Mouse (Mus musculus) midbrain, embryonic 13.5 days (tissue): ENCODE measurements around the gene Pqbp1. TPM values are rescaled to one million over a fixed set of nuclear protein-coding genes. Genes with fewer than 3 reads are reported as not detected.
"Not testable (repeated sequence)": the region's sequence is repeated elsewhere in the genome, so short reads cannot be mapped to it uniquely, and the experiment has no call there.

Experiments
- ATAC-seq: fragments of 200-750 bp; cut with Nextera tagmentation; 2 replicates; pipeline ENCODE4 v1.8.0; 2017; ENCODE audit warnings: mild to moderate bottlenecking, moderate TSS enrichment, moderate library complexity
- H3K27ac ChIP-seq: fragments of 300-500 bp; sonication (generic); 2 replicates; pipeline ENCODE4 v1.5.1; 2015; ENCODE audit warnings: inconsistent platforms, mild to moderate bottlenecking, moderate library complexity
- H3K27me3 ChIP-seq: fragments of 300-500 bp; sonication (generic); 2 replicates; pipeline ENCODE4 v1.6.1; 2015; ENCODE audit warnings: mild to moderate bottlenecking, inconsistent platforms
- H3K36me3 ChIP-seq: fragments of 300-500 bp; sonication (generic); 2 replicates; pipeline ENCODE4 v1.6.1; 2015; ENCODE audit warnings: mild to moderate bottlenecking, inconsistent platforms
- H3K4me1 ChIP-seq: fragments of 300-500 bp; sonication (generic); replicated peaks from 2 replicates; pipeline ENCODE4 v1.6.1; 2015; ENCODE audit warnings: inconsistent platforms
- H3K4me2 ChIP-seq: fragments of 300-500 bp; sonication (generic); replicated peaks from 2 replicates; pipeline ENCODE4 v1.6.1; 2015; ENCODE audit warnings: moderate library complexity, mild to moderate bottlenecking, inconsistent platforms
- H3K4me3 ChIP-seq: fragments of 300-500 bp; sonication (generic); replicated peaks from 2 replicates; pipeline ENCODE4 v1.5.1; 2015; ENCODE audit warnings: mild to moderate bottlenecking, inconsistent platforms
- H3K9ac ChIP-seq: fragments of 300-500 bp; sonication (generic); replicated peaks from 2 replicates; pipeline ENCODE4 v1.6.1; 2015; ENCODE audit warnings: mild to moderate bottlenecking, inconsistent platforms
- H3K9me3 ChIP-seq: fragments of 300-500 bp; sonication (generic); 2 replicates; pipeline ENCODE4 v1.6.1; 2016; ENCODE audit warnings: mild to moderate bottlenecking, inconsistent platforms
- WGBS: fragments of 180-500 bp; shearing (Covaris S2); methylation state at CpG from one replicate; pipeline ENCODE4 v1.1.7; 2015; 5-methylcytosine and 5-hydroxymethylcytosine counted together
- polyA plus RNA-seq: library from polyadenylated mRNA; unstranded; fragments of >200 nt; fragmentation: Nextera tagmentation; extraction: Ambion mirVana; gene quantifications from 2 replicates; pipeline ENCODE4 v1.2.1, GENCODE M21; 2015

The Pqbp1 gene
- polyA plus RNA-seq, 1 experiment from 2014 or later = 216 TPM

DNA sequence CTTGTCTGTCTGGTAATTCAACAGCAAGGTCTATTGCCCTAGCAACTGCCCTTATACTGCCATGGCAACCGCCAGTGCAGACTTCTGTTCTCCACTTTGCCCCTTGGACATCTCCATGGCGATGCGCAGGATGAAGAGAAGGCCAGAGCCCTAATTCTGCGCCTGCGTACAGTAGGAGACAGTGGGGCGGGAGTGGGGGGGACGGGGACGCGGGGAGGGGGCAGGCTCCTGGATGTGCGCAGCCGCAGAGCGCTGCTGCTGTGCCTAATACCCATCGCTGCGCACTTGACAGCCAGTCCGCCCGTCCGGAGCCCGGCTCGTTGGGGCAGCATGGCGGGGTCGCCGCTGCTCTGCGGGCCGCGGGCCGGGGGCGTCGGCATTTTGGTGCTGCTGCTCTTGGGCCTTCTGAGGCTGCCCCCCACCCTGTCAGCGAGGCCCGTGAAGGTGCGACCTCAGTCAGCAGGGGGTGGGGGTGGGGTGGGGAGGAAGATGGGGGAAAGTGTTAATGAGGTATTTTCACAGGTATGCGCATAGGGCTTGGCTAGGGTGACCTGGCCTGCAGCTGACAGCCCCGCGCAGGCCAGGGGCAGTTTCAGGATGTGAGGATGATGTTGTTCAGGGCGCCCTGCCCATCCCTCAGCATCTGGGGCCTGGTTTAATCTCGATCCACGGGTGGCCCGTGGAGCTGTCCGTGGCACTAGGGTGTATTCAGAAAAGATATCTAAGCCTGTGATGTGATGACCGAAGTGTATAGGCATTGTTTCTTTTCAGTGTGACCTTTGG is 20.7 kb upstream of the Pqbp1 start, which contains the start of gene Pcsk1n:
Gene Pcsk1n, plus strand, starts transcription at position 222 of the 783 bp plus-strand sequence.
- H3K9me3 ChIP-seq = peaks cover 4% of the 10 kb centered on the region; the same call in 1 of the 2 replicates
- peak within 1 kb of the TSS; percentile 68 for H3K4me2 ChIP-seq
- WGBS = 24% methylated on average over 24 of the region's 40 CpGs
- H3K27me3 ChIP-seq = peaks cover 11% of the 10 kb centered on the region; the same call in 1 of the 2 replicates
- peak within 1 kb of the TSS; percentile 72 for H3K9ac ChIP-seq
- peak within 1 kb of the TSS; percentile 86 for H3K27ac ChIP-seq
- H3K4me3 ChIP-seq = peak within 1 kb of the TSS; percentile 48
- ATAC-seq = peak; percentile 91
- H3K36me3 ChIP-seq = peaks cover 11% of the 10 kb centered on the region; the same call in 1 of the 2 replicates
- H3K4me1 ChIP-seq = peaks cover 20% of the 10 kb centered on the region

DNA sequence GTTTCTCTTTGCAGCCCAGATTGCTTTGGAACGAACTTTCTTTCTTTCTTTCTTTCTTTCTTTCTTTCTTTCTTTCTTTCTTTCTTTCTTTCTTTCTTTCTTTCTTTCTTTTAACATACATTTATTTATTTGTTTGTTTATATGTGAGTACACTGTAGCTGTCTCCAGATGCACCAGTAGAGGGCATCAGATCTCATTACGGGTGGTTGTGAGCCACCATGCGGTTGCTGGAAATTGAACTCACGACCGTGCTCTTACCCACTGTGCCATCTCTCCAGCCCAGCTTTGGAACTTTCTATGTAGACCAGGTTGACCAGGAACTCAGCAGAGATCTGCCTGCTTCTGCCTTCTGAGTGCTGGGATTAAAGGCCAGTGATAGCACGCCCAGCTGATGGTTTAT is 18.9 kb upstream of the Pqbp1 start:
- H3K9me3 ChIP-seq, ATAC-seq, H3K4me3 ChIP-seq, H3K4me2 ChIP-seq, H3K9ac ChIP-seq, H3K27ac ChIP-seq, H3K27me3 ChIP-seq, H3K36me3 ChIP-seq: not testable (repeated sequence)
- 72% methylated on average over 6 of the region's 6 CpGs for WGBS
- H3K4me1 ChIP-seq = peaks cover 18% of the 10 kb centered on the region

DNA sequence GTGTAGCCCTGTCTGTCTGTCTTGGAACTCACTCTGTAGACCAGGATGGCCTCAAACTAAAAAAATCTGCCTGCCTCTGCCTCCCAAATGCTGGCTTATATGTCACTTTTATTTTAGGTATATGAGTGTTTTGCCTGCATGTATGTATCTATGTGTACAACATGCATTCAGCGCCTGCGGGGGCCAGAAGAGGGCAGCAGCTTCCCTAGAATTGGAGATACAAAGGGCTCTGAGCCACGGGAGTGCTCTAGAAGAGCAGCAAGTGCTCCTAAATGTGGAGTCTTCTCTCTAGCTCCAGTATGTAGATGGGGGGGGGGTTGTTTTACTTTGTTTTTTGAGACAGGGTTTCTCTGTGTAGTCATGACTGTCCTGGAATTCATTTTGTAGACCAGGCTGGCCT is 16.6 kb upstream of the Pqbp1 start:
- not testable (repeated sequence) for H3K4me1 ChIP-seq, H3K9me3 ChIP-seq, H3K4me3 ChIP-seq, H3K36me3 ChIP-seq, ATAC-seq, H3K27me3 ChIP-seq, H3K9ac ChIP-seq, H3K27ac ChIP-seq, H3K4me2 ChIP-seq
- WGBS = 43% methylated on average over 3 of the region's 3 CpGs

DNA sequence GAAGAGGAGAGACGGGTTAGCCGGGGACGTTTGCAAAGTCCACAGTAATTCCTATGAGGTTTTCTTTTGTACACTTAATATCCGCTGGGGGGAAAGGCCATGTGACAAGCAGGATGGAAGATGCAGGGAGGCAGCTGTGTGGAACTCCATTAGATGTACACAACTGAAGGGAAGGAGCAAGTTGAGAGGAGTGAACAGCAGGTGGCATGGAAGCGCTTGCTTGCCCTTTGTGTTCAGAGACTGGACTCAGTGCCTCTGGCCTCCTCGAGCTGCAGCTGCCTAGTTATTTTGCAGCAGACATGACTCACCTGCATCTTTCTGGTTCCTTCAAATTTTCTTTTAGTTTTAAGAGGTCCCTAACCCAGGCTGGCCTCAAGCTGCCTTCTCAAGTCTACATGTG is 11.4 kb upstream of the Pqbp1 start:
- Histone ChIP-seq H3K4me1 (no peaks in the 10 kb centered on the region), H3K9ac (no peak overlapping the region), H3K27ac (no peak overlapping the region), H3K4me3 (no peak overlapping the region), H3K36me3 (peaks cover 16% of the 10 kb centered on the region), H3K27me3 (no peaks in the 10 kb centered on the region), H3K9me3 (no peaks in the 10 kb centered on the region), H3K4me2 (no peak overlapping the region)
- peak; percentile 48; the same call in 1 of the 2 replicates for ATAC-seq
- WGBS = 51% methylated on average over 6 of the region's 6 CpGs

DNA sequence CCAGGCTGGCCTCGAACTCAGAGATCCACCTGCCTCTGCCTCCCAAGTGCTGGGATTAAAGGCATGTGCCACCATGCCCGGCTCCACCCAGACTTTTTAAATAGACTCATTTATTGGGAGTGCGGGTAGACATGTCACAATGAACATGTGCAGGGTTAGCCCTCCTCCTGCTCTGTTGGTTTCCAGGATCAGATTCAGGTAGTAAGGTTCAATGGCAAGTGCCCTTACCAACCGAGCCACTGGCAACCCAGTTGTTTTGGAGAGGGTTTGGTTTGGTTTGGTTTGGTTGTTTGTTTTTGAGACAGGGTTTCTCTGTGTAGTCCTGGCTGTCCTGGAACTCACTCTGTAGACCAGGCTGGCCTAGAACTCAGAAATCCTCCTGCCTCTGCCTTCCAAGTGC is 10.2 kb upstream of the Pqbp1 start, which contains the start of gene Gm10490:
Gene Gm10490, plus strand, starts transcription at position 301 of the 400 bp plus-strand sequence.
- not testable (repeated sequence) for H3K4me2 ChIP-seq, H3K4me3 ChIP-seq, H3K27ac ChIP-seq, H3K27me3 ChIP-seq, ATAC-seq, H3K9me3 ChIP-seq, H3K4me1 ChIP-seq, H3K9ac ChIP-seq
- WGBS = 88% methylated on average over 4 of the region's 4 CpGs
- peaks cover 21% of the 10 kb centered on the region for H3K36me3 ChIP-seq

DNA sequence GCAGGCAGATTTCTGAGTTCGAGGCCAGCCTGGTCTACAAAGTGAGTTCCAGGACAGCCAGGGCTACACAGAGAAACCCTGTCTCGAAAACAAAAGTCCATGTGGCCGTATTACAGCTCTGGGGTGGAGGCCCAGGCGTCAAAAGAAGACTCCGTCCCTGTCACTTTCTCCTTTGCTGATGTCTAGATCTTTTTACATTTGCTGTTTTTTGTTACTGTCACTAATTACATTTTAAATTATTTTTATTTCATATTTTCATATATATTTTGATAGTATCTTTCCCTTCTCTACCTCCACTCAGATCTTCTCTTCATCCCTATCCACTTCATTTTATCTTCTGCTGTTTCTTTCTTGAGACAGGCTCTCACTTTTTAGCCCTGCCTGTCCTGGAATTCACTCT is 8.7 kb upstream of the Pqbp1 start, which contains the start of gene Gm10491:
Gene Gm10491, minus strand, starts transcription at position 101 of the 400 bp plus-strand sequence.
- H3K9ac ChIP-seq = no peak within 1 kb of the TSS
- peaks cover 26% of the 10 kb centered on the region for H3K36me3 ChIP-seq
- H3K4me1 ChIP-seq = no peaks in the 10 kb centered on the region
- no peak within 1 kb of the TSS for H3K4me2 ChIP-seq
- H3K9me3 ChIP-seq = no peaks in the 10 kb centered on the region
- H3K27ac ChIP-seq = no peak within 1 kb of the TSS
- no peak for ATAC-seq
- no peaks in the 10 kb centered on the region for H3K27me3 ChIP-seq
- H3K4me3 ChIP-seq = no peak within 1 kb of the TSS
- WGBS = 90% methylated on average over 5 of the region's 5 CpGs

DNA sequence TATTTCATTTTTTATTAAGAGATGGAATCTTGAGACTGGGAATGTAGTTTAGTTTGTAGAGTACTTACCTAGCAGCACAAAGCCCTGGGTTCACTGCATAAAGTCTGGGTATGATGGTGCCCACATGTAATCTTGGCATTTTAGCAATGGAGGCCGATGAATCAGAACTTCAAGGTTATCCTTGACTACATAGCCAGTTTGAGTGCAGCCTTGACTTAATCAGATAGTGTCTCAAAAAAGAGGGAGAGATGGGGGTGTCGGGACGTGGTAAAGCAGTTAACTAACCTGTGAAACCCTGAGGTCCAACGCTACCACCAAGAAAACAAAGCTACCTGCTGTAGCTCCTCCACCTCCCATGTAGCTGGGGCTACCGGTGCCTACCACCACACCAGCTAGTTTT is 5.4 kb upstream of the Pqbp1 start:
- no peak overlapping the region for H3K27ac ChIP-seq
- H3K4me2 ChIP-seq = no peak overlapping the region
- no peak for ATAC-seq
- WGBS = 89% methylated on average over 5 of the region's 5 CpGs
- peaks cover 27% of the 10 kb centered on the region for H3K36me3 ChIP-seq
- no peaks in the 10 kb centered on the region for H3K9me3 ChIP-seq
- H3K9ac ChIP-seq = no peak overlapping the region
- H3K27me3 ChIP-seq = no peaks in the 10 kb centered on the region
- 0 out of 2 replicates have a peak, but pooled peaks cover 6% of the 10 kb centered on the region for H3K4me1 ChIP-seq
- H3K4me3 ChIP-seq = no peak overlapping the region

DNA sequence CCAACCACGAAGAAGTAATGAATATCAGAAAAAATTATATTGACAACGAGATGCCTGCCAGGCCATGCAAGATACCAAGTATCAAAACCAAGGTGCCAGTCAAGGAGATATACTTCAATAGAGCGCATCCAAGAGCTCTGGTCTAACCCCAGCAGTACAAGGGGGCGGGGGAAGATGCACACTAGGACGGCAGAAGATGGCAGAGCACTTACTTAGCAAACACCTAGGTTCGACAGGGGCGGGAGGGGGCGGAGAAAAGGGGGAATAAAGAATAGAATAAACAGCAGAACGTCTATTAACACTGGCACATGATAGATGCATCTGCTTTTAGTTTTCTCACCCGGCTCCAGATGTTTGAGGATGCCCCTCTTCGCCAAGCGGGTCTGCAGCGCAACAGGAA is 858 bp downstream of the Pqbp1 start:
- peak overlapping the region; percentile 60 for H3K4me2 ChIP-seq
- ATAC-seq = no peak
- no peaks in the 10 kb centered on the region for H3K27me3 ChIP-seq
- H3K9ac ChIP-seq = peak overlapping the region; percentile 73
- H3K36me3 ChIP-seq = peaks cover 30% of the 10 kb centered on the region
- peak overlapping the region; percentile 88; the same call in 1 of the 2 replicates for H3K27ac ChIP-seq
- peak overlapping the region; percentile 55 for H3K4me3 ChIP-seq
- no peaks in the 10 kb centered on the region for H3K9me3 ChIP-seq
- H3K4me1 ChIP-seq = peaks cover 15% of the 10 kb centered on the region
- WGBS = 29% methylated on average over 13 of the region's 13 CpGs

DNA sequence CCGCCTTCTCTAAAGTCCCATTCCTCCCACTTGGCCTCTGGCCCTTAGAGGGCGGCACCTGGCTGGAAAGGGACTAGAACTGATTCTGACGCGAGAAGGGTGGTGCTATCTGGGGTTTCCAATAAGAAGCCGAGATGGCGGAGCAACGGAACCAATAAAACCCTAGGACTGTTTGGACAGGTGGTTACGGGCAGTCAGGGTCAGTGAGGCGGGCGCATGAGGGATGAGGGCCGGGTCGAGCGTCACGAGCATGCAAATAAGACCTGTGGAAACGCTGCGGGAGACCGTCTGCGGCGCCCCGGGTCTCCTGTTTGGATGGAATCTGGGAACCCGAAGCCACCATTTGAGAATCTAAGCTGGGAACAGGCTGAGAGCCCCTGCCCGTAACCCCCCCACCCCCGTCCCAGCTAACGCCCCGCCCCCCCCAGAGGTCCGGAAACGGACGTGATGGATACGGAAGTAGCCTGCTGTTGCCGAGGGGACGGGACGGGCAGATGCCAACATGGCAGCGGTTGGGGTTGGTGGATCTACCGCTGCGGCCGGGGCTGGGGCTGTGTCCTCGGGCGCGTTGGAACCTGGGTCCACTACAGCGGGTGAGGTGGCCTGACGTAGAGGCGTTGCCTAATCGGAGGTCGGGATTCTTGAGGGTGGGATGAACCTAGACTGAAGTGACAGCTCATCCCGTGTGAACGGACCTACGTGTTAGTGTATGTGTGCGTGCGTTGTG is 15.1 kb downstream of the Pqbp1 start, which contains the start of gene Slc35a2:
Gene Slc35a2, plus strand, starts transcription at position 188 of the 727 bp plus-strand sequence.
- Histone ChIP-seq H3K4me2 (peak within 1 kb of the TSS; percentile 66), H3K9ac (peak within 1 kb of the TSS; percentile 59), H3K27me3 (no peaks in the 10 kb centered on the region), H3K4me1 (peaks cover 19% of the 10 kb centered on the region; the same call in 1 of the 2 replicates), H3K36me3 (no peaks in the 10 kb centered on the region), H3K4me3 (peak within 1 kb of the TSS; percentile 57), H3K27ac (peak within 1 kb of the TSS; percentile 86), H3K9me3 (no peaks in the 10 kb centered on the region)
- ATAC-seq = peak; percentile 90
- 13% methylated on average over 49 of the region's 49 CpGs for WGBS

DNA sequence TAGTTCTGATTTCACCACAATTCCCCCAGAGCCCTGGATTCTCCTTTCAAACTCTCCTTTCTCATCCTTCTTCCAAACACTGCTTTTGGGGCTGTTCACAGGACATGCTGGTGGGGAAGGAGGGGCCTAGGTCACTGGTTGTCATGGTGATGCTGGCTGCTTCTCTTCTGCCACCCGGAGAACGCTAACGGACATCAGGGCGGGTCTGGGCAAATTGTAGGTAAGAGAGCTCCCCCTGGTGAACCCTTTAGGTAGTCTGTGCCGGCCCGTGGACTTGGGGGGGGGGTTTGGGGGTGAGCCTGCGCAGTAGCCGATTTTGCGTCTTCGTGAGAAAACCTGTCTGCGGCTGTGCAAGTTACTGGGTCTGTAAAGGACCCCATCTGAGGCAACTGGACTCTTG is 19.2 kb downstream of the Pqbp1 start:
- Histone ChIP-seq H3K9me3 (no peaks in the 10 kb centered on the region), H3K27ac (peak overlapping the region; percentile 19; the same call in 1 of the 2 replicates)
- 17% methylated on average over 11 of the region's 11 CpGs for WGBS

DNA sequence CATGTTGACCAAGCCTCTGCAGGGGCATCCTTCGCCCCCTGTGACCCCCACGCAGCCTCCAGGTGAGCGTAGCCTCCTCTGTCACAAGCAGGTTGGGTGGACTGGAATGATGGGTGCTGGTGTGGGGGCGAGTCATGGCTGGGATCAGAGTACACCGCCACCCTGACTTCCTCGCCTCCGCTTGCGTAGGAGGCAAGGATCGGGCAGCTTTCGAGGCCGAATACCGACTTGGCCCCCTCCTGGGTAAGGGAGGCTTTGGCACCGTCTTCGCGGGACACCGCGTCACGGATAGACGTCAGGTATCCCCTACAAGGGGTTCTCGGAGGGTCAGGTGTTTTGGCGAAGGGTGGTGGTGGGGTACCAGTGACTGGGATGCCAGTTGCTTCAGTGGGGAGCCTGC is 20.6 kb downstream of the Pqbp1 start:
- no peaks in the 10 kb centered on the region for H3K27me3 ChIP-seq
- H3K36me3 ChIP-seq = peaks cover 17% of the 10 kb centered on the region
- peak overlapping the region; percentile 89 for H3K4me2 ChIP-seq
- no peaks in the 10 kb centered on the region for H3K9me3 ChIP-seq
- whole genome bisulfite sequencing = 23% methylated on average over 21 of the region's 21 CpGs
- H3K4me1 ChIP-seq = peaks cover 14% of the 10 kb centered on the region; the same call in 1 of the 2 replicates
- peak overlapping the region; percentile 69 for H3K9ac ChIP-seq
- H3K4me3 ChIP-seq = peak overlapping the region; percentile 57
- H3K27ac ChIP-seq = peak overlapping the region; percentile 30
- ATAC-seq = peak; percentile 63; the same call in 1 of the 2 replicates

More for the DNA sequence above, 19.2 kb downstream of the Pqbp1 start:
- H3K9ac ChIP-seq = no peak overlapping the region
- no peaks in the 10 kb centered on the region for H3K27me3 ChIP-seq
- peak overlapping the region; percentile 89 for H3K4me2 ChIP-seq
- peaks cover 4% of the 10 kb centered on the region for H3K36me3 ChIP-seq
- H3K4me1 ChIP-seq = peaks cover 17% of the 10 kb centered on the region; the same call in 1 of the 2 replicates
- peak; percentile 21 for ATAC-seq
- H3K4me3 ChIP-seq = peak overlapping the region; percentile 57
